In the genomic region with DNA sequence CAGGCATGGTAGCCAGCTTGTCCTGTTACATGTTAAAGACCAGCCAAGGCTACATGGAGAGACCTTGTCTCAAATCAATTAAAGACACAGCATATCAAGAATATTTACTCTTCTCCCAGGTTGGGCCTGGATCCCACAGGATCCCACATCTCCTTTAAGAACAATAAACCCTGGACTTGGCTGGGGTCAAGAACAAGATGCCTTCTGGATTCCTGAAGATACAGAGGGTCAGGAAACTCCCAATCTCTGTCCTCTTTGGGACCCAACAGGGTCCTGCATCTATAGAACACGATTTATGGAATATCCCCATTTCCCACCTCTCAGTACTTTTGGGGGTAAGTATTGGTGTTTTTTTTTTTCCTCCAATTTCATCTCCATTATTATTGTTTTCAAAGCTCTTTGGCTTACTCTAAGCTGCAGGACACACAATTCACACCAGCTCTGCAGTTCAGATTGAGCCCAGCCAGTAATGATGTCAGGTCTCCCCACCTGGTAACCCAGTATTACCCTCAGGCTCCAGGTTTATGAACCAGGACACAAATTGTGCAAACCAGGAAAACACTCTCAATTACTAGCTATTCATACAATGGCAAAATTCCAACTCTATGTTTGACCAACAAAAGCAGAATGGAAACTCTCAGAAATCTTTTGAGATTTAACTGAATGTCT, we compare ENCODE assay signal across 10 mouse cellular contexts. TPM values are rescaled to one million over a fixed set of nuclear protein-coding genes. Genes with fewer than 3 reads are reported as not detected.
DNase-seq lines count a peak whose midpoint lies in the region; ATAC-seq and TF ChIP-seq lines count a peak whose summit lies in the region.
"Had no signal": no experiment of that assay in that cellular context is flagged by ENCODE, and none has a peak within 500 bp of the region (broad histone marks: within the 10 kb centered on the region; RNA-seq: fewer than 3 reads in every experiment).

No protein-coding gene starts in this region.

- TF ChIP-seq EP300 in MEL (IDR thresholded peaks at IDR 0.05; ENCODE audit: low read depth in 1 of 2, low read length in 2 of 2) = no peak

- peak; percentile 55 for DNase-seq in liver, adult 2 months (ENCODE audit: extremely low read depth, low read depth, low spot score)
- DNase-seq in liver = no peak
- peak; percentile 66 for DNase-seq in MEL (ENCODE audit: low read depth, low spot score)
- no peak for DNase-seq in forebrain, embryonic 14.5 days (ENCODE audit: low spot score)
- no peak for DNase-seq in urinary bladder, adult 2 months (ENCODE audit: low spot score)
- DNase-seq in ovary, postnatal 10 days (ENCODE audit: low spot score) = no peak
- DNase-seq: adrenal gland, postnatal 10 days had no signal

- peak overlapping the region; percentile 76; the same call in 1 of the 2 replicates for H3K4me2 ChIP-seq in forebrain, embryonic 14.5 days (ENCODE audit: low read length)
- H3K4me2 ChIP-seq in liver, embryonic 16.5 days (ENCODE audit: low read depth, low read length) = peak overlapping the region; percentile 84

- TF ChIP-seq POLR2A in liver, adult 2 months (IDR thresholded peaks at IDR 0.05; ENCODE audit: extremely low read depth, insufficient read depth, low read length) = no peak
- TF ChIP-seq POLR2A in MEL (IDR thresholded peaks at IDR 0.05; ENCODE audit: control insufficient read depth in 1 of 2, insufficient read depth in 1 of 2, low read depth in 1 of 2, low read length in 2 of 2, poor library complexity in 1 of 2) = no peak; a peak in 2 of 4 replicates

- H3K9ac ChIP-seq in liver, adult 2 months (ENCODE audit: low read depth, low read length) = no peak overlapping the region
- peak overlapping the region; percentile 94 for H3K9ac ChIP-seq in MEL (ENCODE audit: control insufficient read depth, low read depth, low read length, poor library complexity, severe bottlenecking)
- H3K9ac ChIP-seq in forebrain, embryonic 14.5 days (ENCODE audit: low read length) = peak overlapping the region; percentile 77
- H3K9ac ChIP-seq in liver, embryonic 16.5 days (ENCODE audit: low read depth, low read length) = no peak overlapping the region

- H3K27ac ChIP-seq in liver, adult 2 months (replicated peaks; ENCODE audit: insufficient read depth, low read depth, low read length) = no peak overlapping the region
- peak overlapping the region; percentile 91 for H3K27ac ChIP-seq in MEL (ENCODE audit: control insufficient read depth, low read depth, low read length)
- H3K27ac ChIP-seq in forebrain, embryonic 14.5 days (ENCODE audit: low read depth, low read length) = no peak overlapping the region
- no peak overlapping the region for H3K27ac ChIP-seq in liver, embryonic 16.5 days (ENCODE audit: low read length)

- no peak for TF ChIP-seq RAD21 in MEL (IDR thresholded peaks at IDR 0.05; ENCODE audit: low read depth, low read length)

- H3K36me3 ChIP-seq in liver, adult 2 months (ENCODE audit: control insufficient read depth, insufficient read depth, low read length) = peaks cover 3% of the 10 kb centered on the region; the same call in 1 of the 2 replicates
- peaks cover 0 to 30% of the 10 kb centered on the region in 2 experiments; a peak in 2 of 4 replicates for H3K36me3 ChIP-seq in MEL (ENCODE audit: control insufficient read depth in 1 of 2, insufficient read depth in 2 of 2, low read length in 2 of 2)
- H3K36me3 ChIP-seq in forebrain, embryonic 14.5 days (ENCODE audit: control insufficient read depth, insufficient read depth, low read length) = peaks cover 7% of the 10 kb centered on the region; the same call in 1 of the 2 replicates
- H3K36me3 ChIP-seq in liver, embryonic 16.5 days (ENCODE audit: control insufficient read depth, insufficient read depth) = no peaks in the 10 kb centered on the region

- H3K9me3 ChIP-seq in MEL (replicated peaks; ENCODE audit: insufficient read depth, low read length) = no peaks in the 10 kb centered on the region
- H3K9me3 ChIP-seq in forebrain, embryonic 14.5 days (replicated peaks; ENCODE audit: control insufficient read depth, low read length) = no peaks in the 10 kb centered on the region
- H3K9me3 ChIP-seq in liver, embryonic 16.5 days (replicated peaks; ENCODE audit: control insufficient read depth, low read length) = no peaks in the 10 kb centered on the region

- H3K4me1 ChIP-seq in liver, adult 2 months (ENCODE audit: control insufficient read depth, insufficient read depth, low read length) = peaks cover 7% of the 10 kb centered on the region
- peaks cover 0 to 13% of the 10 kb centered on the region in 2 experiments; a peak in 1 of 4 replicates for H3K4me1 ChIP-seq in MEL (ENCODE audit: control insufficient read depth in 1 of 2, insufficient read depth in 2 of 2, low read length in 2 of 2)
- peaks cover 9% of the 10 kb centered on the region; the same call in 1 of the 2 replicates for H3K4me1 ChIP-seq in forebrain, embryonic 14.5 days (ENCODE audit: control insufficient read depth, insufficient read depth, low read length)
- peaks cover 12% of the 10 kb centered on the region for H3K4me1 ChIP-seq in liver, embryonic 16.5 days (ENCODE audit: control insufficient read depth, low read depth, low read length)

- H3K4me3 ChIP-seq in liver, adult 2 months (ENCODE audit: insufficient read depth, low read depth, low read length) = no peak overlapping the region
- H3K4me3 ChIP-seq in MEL (ENCODE audit: control insufficient read depth in 1 of 2, insufficient read depth in 1 of 2, low read depth in 2 of 2, low read length in 2 of 2) = peak overlapping the region; percentile 75 to 85; a peak in 3 of 4 replicates
- H3K4me3 ChIP-seq in forebrain, embryonic 14.5 days (ENCODE audit: low read depth, low read length) = no peak overlapping the region
- H3K4me3 ChIP-seq in liver, embryonic 16.5 days (ENCODE audit: low read depth, low read length) = peak overlapping the region; percentile 86; the same call in 1 of the 2 replicates

- peaks cover 3% of the 10 kb centered on the region; the same call in 1 of the 2 replicates for H3K79me2 ChIP-seq in liver, adult 2 months (ENCODE audit: control insufficient read depth, insufficient read depth, low read length)
- peaks cover 26% of the 10 kb centered on the region for H3K79me2 ChIP-seq in MEL (ENCODE audit: control insufficient read depth, insufficient read depth, low read length, poor library complexity)

- TF ChIP-seq CTCF in liver, adult 2 months (IDR thresholded peaks at IDR 0.05; ENCODE audit: low read depth, low read length) = no peak
- TF ChIP-seq CTCF in MEL (IDR thresholded peaks at IDR 0.05 in 2 of 3, conservative IDR thresholded peaks at IDR 0.05 in 1 of 3; ENCODE audit: control insufficient read depth in 1 of 3, insufficient read depth in 1 of 3, low read depth in 2 of 3, low read length in 3 of 3, poor library complexity in 1 of 3, severe bottlenecking in 1 of 3) = no peak

- no peak for ATAC-seq in forebrain, embryonic 14.5 days
- no peak for ATAC-seq in liver, embryonic 16.5 days (ENCODE audit: low read depth)

- H3K27me3 ChIP-seq in liver, adult 2 months (ENCODE audit: control insufficient read depth, insufficient read depth, low read length) = no peaks in the 10 kb centered on the region
- no peaks in the 10 kb centered on the region for H3K27me3 ChIP-seq in MEL (ENCODE audit: control insufficient read depth in 1 of 2, insufficient read depth in 2 of 2, low read length in 2 of 2)
- H3K27me3 ChIP-seq in forebrain, embryonic 14.5 days (replicated peaks; ENCODE audit: control insufficient read depth, insufficient read depth, low read length) = no peaks in the 10 kb centered on the region
- no peaks in the 10 kb centered on the region for H3K27me3 ChIP-seq in liver, embryonic 16.5 days (ENCODE audit: control insufficient read depth, insufficient read depth, low read depth, low read length)

- 26% methylated on average over 1 of the region's 1 CpGs for WGBS in liver, adult 2 months
- 58% methylated on average over 1 of the region's 1 CpGs for WGBS in forebrain, embryonic 14.5 days
- WGBS in liver, embryonic 16.5 days (ENCODE audit: insufficient replicate concordance) = 38% methylated on average over 1 of the region's 1 CpGs

RNA-seq across cellular contexts. Expression of a gene that starts 1.6 kb away (rescaled TPM):
- total RNA-seq in liver, adult 2 months (2014; rRNA removed) = 23.5 and 34.0 TPM in 2 replicates
- 10.8 and 13.6 TPM in 2 replicates for polyA plus RNA-seq in liver, adult 2 months (2012; rRNA removed)
- total RNA-seq in MEL (2012; rRNA removed) = 171 and 184 TPM in 2 replicates
- polyA plus RNA-seq in MEL (2012; ENCODE audit: insufficient read depth in 1 of 2, insufficient read length in 2 of 2, low read depth in 1 of 2, low replicate concordance in 2 of 2, missing spikeins in 1 of 2) = 100 to 1,000 TPM in 1 of 2 experiments, not detected in 1; 189 TPM
- polyA plus RNA-seq in forebrain, embryonic 14.5 days (2014; fragmentation: Nextera tagmentation; extraction: Ambion mirVana) = 63.7 and 77.6 TPM in 2 replicates
- polyA plus RNA-seq in liver, embryonic 16.5 days (2015; fragmentation: Nextera tagmentation; extraction: Ambion mirVana) = 38.6 and 43.2 TPM in 2 replicates
- polyA plus RNA-seq in urinary bladder, adult 2 months (2012; rRNA removed) = 56.1 and 65.1 TPM in 2 replicates

RNA-seq across cellular contexts. Expression of a gene that starts 1.7 kb away (rescaled TPM):
- total RNA-seq in liver, adult 2 months (2014; rRNA removed) = 3.4 TPM in 1 of 2 replicates, not detected in the other
- polyA plus RNA-seq in liver, adult 2 months (2012; rRNA removed) = 1.1 TPM in 1 of 2 replicates, not detected in the other
- total RNA-seq in MEL (2012; rRNA removed) = 0.77 TPM in 1 of 2 replicates, not detected in the other
- 10 to 100 TPM in 1 of 2 experiments, not detected in 1; 31.2 TPM for polyA plus RNA-seq in MEL (2012; ENCODE audit: insufficient read depth in 1 of 2, insufficient read length in 2 of 2, low read depth in 1 of 2, low replicate concordance in 2 of 2, missing spikeins in 1 of 2)
- not detected in 2 replicates for polyA plus RNA-seq in forebrain, embryonic 14.5 days (2014; fragmentation: Nextera tagmentation; extraction: Ambion mirVana)
- not detected in 2 replicates for polyA plus RNA-seq in liver, embryonic 16.5 days (2015; fragmentation: Nextera tagmentation; extraction: Ambion mirVana)
- 0.10 TPM in 1 of 2 replicates, not detected in the other for polyA plus RNA-seq in urinary bladder, adult 2 months (2012; rRNA removed)
- total RNA-seq: adrenal gland, postnatal 10 days had no signal
- polyA plus RNA-seq: cortical plate, adult 2 months; heart, postnatal 0 days had no signal

RNA-seq across cellular contexts. Expression of a gene that starts 3.3 kb away (rescaled TPM):
- total RNA-seq in liver, adult 2 months (2014; rRNA removed) = not detected in 2 replicates
- not detected in 2 replicates for polyA plus RNA-seq in liver, adult 2 months (2012; rRNA removed)
- total RNA-seq in MEL (2012; rRNA removed) = not detected in 2 replicates
- polyA plus RNA-seq in MEL (2012; ENCODE audit: insufficient read depth in 1 of 2, insufficient read length in 2 of 2, low read depth in 1 of 2, low replicate concordance in 2 of 2, missing spikeins in 1 of 2) = not detected
- polyA plus RNA-seq in forebrain, embryonic 14.5 days (2014; fragmentation: Nextera tagmentation; extraction: Ambion mirVana) = not detected in 2 replicates
- not detected in 2 replicates for polyA plus RNA-seq in liver, embryonic 16.5 days (2015; fragmentation: Nextera tagmentation; extraction: Ambion mirVana)
- polyA plus RNA-seq in urinary bladder, adult 2 months (2012; rRNA removed) = not detected in 2 replicates
- total RNA-seq: adrenal gland, postnatal 10 days had no signal
- polyA plus RNA-seq: cortical plate, adult 2 months; heart, postnatal 0 days had no signal

RNA-seq across cellular contexts. Expression of a gene that starts 3.5 kb away (rescaled TPM):
- total RNA-seq in liver, adult 2 months (2014; rRNA removed) = 2.5 and 3.4 TPM in 2 replicates
- polyA plus RNA-seq in liver, adult 2 months (2012; rRNA removed) = 1.2 and 1.3 TPM in 2 replicates
- total RNA-seq in MEL (2012; rRNA removed) = 10.3 and 15.5 TPM in 2 replicates
- polyA plus RNA-seq in MEL (2012; ENCODE audit: insufficient read depth in 1 of 2, insufficient read length in 2 of 2, low read depth in 1 of 2, low replicate concordance in 2 of 2, missing spikeins in 1 of 2) = 100 to 1,000 TPM in 1 of 2 experiments, 10 to 100 TPM in 1; 46.5 to 123 TPM
- polyA plus RNA-seq in forebrain, embryonic 14.5 days (2014; fragmentation: Nextera tagmentation; extraction: Ambion mirVana) = 44.2 and 59.1 TPM in 2 replicates
- 29.6 and 41.8 TPM in 2 replicates for polyA plus RNA-seq in liver, embryonic 16.5 days (2015; fragmentation: Nextera tagmentation; extraction: Ambion mirVana)
- 3.1 and 4.9 TPM in 2 replicates for polyA plus RNA-seq in urinary bladder, adult 2 months (2012; rRNA removed)

RNA-seq across cellular contexts. Expression of a gene that starts 5.8 kb away (rescaled TPM):
- 3.8 and 5.6 TPM in 2 replicates for total RNA-seq in liver, adult 2 months (2014; rRNA removed)
- 13.2 and 15.9 TPM in 2 replicates for polyA plus RNA-seq in liver, adult 2 months (2012; rRNA removed)
- 38.1 and 43.9 TPM in 2 replicates for total RNA-seq in MEL (2012; rRNA removed)
- polyA plus RNA-seq in MEL (2012; ENCODE audit: insufficient read depth in 1 of 2, insufficient read length in 2 of 2, low read depth in 1 of 2, low replicate concordance in 2 of 2, missing spikeins in 1 of 2) = 10 to 100 TPM in 1 of 2 experiments, not detected in 1; 51.5 TPM
- 25.0 and 32.1 TPM in 2 replicates for polyA plus RNA-seq in forebrain, embryonic 14.5 days (2014; fragmentation: Nextera tagmentation; extraction: Ambion mirVana)
- polyA plus RNA-seq in liver, embryonic 16.5 days (2015; fragmentation: Nextera tagmentation; extraction: Ambion mirVana) = 18.3 and 21.1 TPM in 2 replicates
- 15.5 and 16.3 TPM in 2 replicates for polyA plus RNA-seq in urinary bladder, adult 2 months (2012; rRNA removed)

Comparison
In these comparisons a context has a peak if more than half of its experiments do, and no peak if none do; other contexts are left out.
1. DNase-seq: peak in liver, adult 2 months (single experiment) and MEL (single experiment); none in liver (single experiment), forebrain, embryonic 14.5 days (single experiment), urinary bladder, adult 2 months (single experiment) and ovary, postnatal 10 days (single experiment).
2. H3K4me3 ChIP-seq: peak in MEL (2 of 2) and liver, embryonic 16.5 days (single experiment); none in liver, adult 2 months (single experiment) and forebrain, embryonic 14.5 days (single experiment).
3. H3K9ac ChIP-seq: peak in MEL (single experiment) and forebrain, embryonic 14.5 days (single experiment); none in liver, adult 2 months (single experiment) and liver, embryonic 16.5 days (single experiment).